Mouse (Mus musculus): ENCODE data around the gene Hamp2.
A peak's percentile ranks its signal among the peaks of the same experiment; 100 is the strongest.

Hamp2 gene

GRCm38 (mm10) chr7:30891746-30892145 is 32.7 kb downstream of the Hamp2 start:
- DNase-seq (ENCODE audit: low read depth, low spot score) = no peak

DNA sequence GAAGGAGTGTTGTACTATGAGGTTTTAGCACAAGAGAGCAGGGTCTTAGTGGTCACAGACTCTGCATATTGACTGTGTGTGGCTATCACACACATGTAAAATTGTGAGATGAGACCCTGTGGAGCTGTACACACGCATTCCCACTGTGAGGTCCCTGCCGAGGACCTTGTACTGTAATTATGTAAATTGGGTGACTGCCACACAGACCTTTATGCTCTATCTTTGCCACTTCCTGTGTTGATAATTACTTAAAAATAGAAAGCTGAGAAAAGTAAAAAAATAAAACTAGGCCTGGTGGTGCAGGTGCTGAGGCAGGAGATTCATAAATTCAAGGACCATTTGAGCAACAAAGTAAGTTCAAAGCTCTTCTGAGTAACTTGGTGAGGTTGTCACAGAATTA is 33.8 kb downstream of the Hamp2 start:
- no peak for DNase-seq (ENCODE audit: low read depth, low spot score)

DNA sequence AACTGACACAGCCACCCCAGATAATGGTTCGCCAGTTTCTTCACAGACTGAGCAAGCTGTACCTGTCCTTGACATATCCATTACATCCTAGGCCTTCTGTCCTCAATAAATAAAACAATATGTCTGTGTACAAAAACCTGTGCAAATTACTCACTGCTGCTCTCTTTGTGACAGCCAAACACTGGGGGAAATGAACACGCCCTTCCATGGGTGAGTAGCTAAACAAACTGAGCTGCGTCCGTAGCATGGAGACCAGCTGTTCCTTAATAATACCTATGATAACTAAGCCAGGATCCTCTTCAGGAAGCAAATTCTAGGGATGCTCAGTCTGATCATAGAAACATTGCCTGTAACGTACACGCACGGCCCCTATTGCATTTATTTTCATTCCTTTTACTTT is 35.7 kb downstream of the Hamp2 start:
- no peak for DNase-seq (ENCODE audit: low read depth, low spot score)

- no peak for DNase-seq (ENCODE audit: low read depth, low spot score)
Measured at GRCm38 (mm10) chr7:30887568-30888188, 36.8 kb downstream of the Hamp2 start.

DNA sequence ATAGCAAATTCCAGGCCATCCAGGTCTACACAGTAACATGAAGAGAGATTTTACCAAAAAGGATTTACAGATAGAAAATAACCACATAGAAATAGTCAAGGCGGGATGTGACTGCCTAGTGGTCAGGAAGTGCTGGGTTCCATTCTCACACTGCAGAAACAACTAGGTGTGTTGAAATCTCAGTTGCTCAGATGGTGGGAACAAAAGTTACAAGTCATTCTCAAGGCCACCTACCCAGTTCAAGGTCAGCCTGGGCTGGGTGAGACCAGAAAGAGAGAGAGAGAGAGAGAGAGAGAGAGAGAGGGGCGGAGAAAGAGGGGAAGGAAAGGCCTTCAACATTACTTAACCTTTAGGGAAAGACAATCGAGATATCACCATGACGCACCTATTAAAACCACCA is 37.6 kb downstream of the Hamp2 start:
- no peak for DNase-seq (ENCODE audit: low read depth, low spot score)

DNA sequence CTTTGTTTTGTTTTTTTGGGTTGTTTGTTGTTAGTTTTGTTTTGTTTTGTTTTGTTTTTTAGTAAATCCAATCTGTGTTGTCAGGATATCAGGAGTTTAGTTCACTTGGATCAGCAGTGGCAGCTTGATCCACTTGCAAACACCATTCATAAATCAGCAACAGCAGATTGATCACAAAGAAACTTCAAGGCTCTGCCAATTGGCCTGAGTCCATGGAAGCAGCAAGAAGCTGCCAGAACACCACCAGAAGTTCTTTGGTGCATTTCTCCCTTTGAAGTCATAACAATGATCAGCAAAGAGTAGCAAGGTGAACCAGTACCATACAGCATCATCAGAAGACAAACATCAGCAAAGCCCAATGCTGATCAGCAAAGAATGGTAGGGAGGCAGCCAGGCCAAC is 40.4 kb downstream of the Hamp2 start:
- no peak for DNase-seq (ENCODE audit: low read depth, low spot score)

GRCm38 (mm10) chr7:30881367-30881766 is 43.1 kb downstream of the Hamp2 start:
- no peak for DNase-seq (ENCODE audit: low read depth, low spot score)

DNA sequence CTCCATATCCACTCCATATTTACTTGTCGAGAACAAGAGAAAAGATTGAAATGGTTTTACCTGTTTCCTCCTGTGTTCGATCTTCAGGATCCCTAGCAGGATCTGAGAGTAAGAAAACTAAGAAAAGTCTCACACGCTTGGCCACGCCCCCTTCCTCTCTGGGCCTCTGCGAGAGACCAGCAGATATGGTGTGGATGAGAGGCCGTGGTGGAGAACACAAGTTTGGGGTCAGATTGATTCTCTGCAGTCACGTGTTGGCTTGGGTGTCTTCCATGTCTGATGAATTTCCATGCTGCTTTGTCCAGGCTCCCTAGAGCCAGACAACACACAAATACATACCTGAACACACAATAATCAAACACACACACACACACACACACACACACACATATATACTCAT is 44.3 kb downstream of the Hamp2 start, which contains the start of gene Cd22:
Gene Cd22, minus strand, starts transcription at position 167 of the 400 bp plus-strand sequence.
- DNase-seq (ENCODE audit: low read depth, low spot score) = no peak

- no peak for DNase-seq (ENCODE audit: low read depth, low spot score)
Measured at GRCm38 (mm10) chr7:30878950-30879349, 45.5 kb downstream of the Hamp2 start.

DNA sequence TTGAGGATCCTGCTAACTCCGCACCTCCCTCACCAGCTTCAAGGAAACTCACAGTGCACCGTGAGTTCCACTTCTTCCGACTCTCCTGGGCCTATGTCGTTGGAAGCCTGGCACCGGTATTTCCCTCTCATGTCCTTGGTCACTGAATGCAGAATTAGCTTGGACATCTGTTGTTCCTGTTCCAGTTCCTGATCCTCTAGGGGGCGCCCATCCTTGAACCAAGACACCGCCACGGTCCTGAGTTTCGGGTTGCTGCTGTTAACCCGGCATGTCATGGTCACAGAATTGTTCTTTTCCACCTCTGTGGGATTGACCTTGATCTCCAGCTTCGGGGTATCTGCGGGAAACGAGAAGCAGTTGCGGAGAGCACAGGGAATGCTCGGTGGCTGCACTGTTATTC is 51.4 kb downstream of the Hamp2 start:
- peak; percentile 24 for DNase-seq (ENCODE audit: low read depth, low spot score)
